Mouse (Mus musculus): ENCODE data around the gene Tnp2. TPM values are rescaled to one million over a fixed set of nuclear protein-coding genes. Genes with fewer than 3 reads are reported as not detected.

The Tnp2 gene
- polyA plus RNA-seq, 1 experiment from 2014 or later, result not detected

GRCm38 (mm10) chr16:10762569-10763180, 25.8 kb downstream of the Tnp2 start:
- no peak overlapping the region for H3K27ac ChIP-seq (replicated peaks)
- H3K4me1 ChIP-seq, result peaks cover 8% of the 10 kb centered on the region
- no peaks in the 10 kb centered on the region for H3K36me3 ChIP-seq (replicated peaks)
- DNase-seq (ENCODE audit: low spot score), result no peak
- no peak overlapping the region for H3K4me3 ChIP-seq
- no peaks in the 10 kb centered on the region for H3K9me3 ChIP-seq
- 76% methylated on average over 5 of the region's 5 CpGs for WGBS
- no peaks in the 10 kb centered on the region; the same call in 1 of the 2 replicates for H3K27me3 ChIP-seq (replicated peaks; ENCODE audit: low read depth, poor library complexity, severe bottlenecking)

- no peaks in the 10 kb centered on the region for H3K9me3 ChIP-seq
- DNase-seq (ENCODE audit: low spot score), result no peak
- no peaks in the 10 kb centered on the region for H3K36me3 ChIP-seq (replicated peaks)
- H3K27me3 ChIP-seq (replicated peaks; ENCODE audit: low read depth, poor library complexity, severe bottlenecking), result no peaks in the 10 kb centered on the region; the same call in 1 of the 2 replicates
- H3K4me3 ChIP-seq, result no peak overlapping the region
- H3K27ac ChIP-seq (replicated peaks), result no peak overlapping the region
- H3K4me1 ChIP-seq, result peaks cover 8% of the 10 kb centered on the region
- 59% methylated on average over 8 of the region's 8 CpGs for WGBS
Observed at GRCm38 (mm10) chr16:10761182-10761581, 27.3 kb downstream of the Tnp2 start.

- H3K27ac ChIP-seq (replicated peaks), result no peak overlapping the region
- 76% methylated on average over 6 of the region's 6 CpGs for WGBS
- no peaks in the 10 kb centered on the region for H3K9me3 ChIP-seq
- H3K27me3 ChIP-seq (replicated peaks; ENCODE audit: low read depth, poor library complexity, severe bottlenecking), result no peaks in the 10 kb centered on the region; the same call in 1 of the 2 replicates
- H3K4me3 ChIP-seq, result no peak overlapping the region
- peaks cover 9% of the 10 kb centered on the region for H3K4me1 ChIP-seq
- DNase-seq (ENCODE audit: low spot score), result no peak
- H3K36me3 ChIP-seq (replicated peaks), result no peaks in the 10 kb centered on the region
Observed at GRCm38 (mm10) chr16:10756168-10756567, 32.3 kb downstream of the Tnp2 start.

DNA sequence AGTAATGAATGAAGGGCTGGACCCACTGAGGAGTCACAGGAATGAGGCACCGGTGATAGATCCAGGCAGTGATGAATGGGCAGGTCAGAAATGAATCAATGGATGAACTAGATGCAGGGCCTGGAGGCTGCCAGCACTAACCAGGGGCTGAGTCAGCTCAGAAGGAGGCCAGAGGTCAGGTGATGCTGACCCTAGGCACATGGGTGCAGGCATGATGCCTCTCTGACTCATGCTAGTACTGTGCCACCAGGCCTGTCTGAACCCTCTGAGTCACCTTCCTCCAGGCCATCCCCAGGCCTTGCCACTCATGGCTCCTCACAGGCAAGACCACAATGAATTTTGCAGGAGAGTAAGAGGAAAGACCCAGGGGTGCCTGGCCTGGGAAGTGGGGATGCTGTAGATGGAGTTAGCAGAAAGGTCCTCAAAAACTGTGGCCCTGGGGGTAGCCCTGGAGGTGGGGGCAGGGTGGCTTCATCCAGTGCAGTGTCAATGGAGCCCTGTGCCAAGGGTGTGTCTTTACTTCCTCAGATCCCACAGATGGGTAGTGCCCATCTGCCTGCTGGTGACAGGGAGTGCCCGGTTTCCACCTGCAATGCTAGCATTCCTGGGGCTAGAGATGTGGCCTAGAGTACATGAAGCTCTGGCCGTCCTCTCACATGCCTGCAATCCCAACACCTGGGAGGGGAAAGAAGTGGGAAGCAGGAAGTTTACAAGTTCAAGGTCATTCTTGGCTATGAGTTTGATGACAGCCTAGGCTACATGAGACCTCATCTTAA, 33.8 kb downstream of the Tnp2 start:
- Histone ChIP-seq H3K27me3 (replicated peaks; ENCODE audit: low read depth, poor library complexity, severe bottlenecking) (no peaks in the 10 kb centered on the region; the same call in 1 of the 2 replicates), H3K4me3 (no peak overlapping the region), H3K9me3 (no peaks in the 10 kb centered on the region), H3K27ac (replicated peaks) (no peak overlapping the region), H3K36me3 (replicated peaks) (no peaks in the 10 kb centered on the region), H3K4me1 (peaks cover 5% of the 10 kb centered on the region; the same call in 1 of the 2 replicates)
- DNase-seq (ENCODE audit: low spot score), result no peak
- WGBS, result 81% methylated on average over 3 of the region's 3 CpGs

DNA sequence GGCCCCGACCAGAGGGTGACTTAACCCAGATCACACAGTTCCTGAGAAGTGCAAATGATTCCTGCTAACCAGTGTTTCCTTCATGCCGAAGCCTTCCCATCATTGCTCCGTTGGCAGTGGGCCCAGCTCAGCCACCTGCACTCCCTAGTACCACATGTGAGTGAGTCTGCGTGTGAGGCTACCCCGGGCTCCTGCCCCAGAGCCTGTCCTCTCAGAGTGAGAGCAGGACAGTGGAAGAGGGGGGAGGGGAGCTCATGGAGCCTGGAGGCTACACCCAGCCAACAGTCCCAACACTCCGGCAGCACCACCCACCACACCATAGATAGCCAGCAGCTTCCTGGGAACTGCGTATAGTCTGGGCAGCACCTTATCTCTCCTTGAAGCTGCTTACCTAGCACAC, 38.6 kb downstream of the Tnp2 start:
- WGBS, result 72% methylated on average over 7 of the region's 7 CpGs
- Histone ChIP-seq H3K9me3 (no peaks in the 10 kb centered on the region), H3K4me3 (no peak overlapping the region), H3K27ac (replicated peaks) (no peak overlapping the region; the same call in 1 of the 2 replicates), H3K27me3 (replicated peaks; ENCODE audit: low read depth, poor library complexity, severe bottlenecking) (no peaks in the 10 kb centered on the region), H3K4me1 (peaks cover 13% of the 10 kb centered on the region; the same call in 1 of the 2 replicates), H3K36me3 (replicated peaks) (no peaks in the 10 kb centered on the region)
- no peak for DNase-seq (ENCODE audit: low spot score)

GRCm38 (mm10) chr16:10749226-10749625, 39.2 kb downstream of the Tnp2 start:
- no peaks in the 10 kb centered on the region for H3K9me3 ChIP-seq
- no peak for DNase-seq (ENCODE audit: low spot score)
- no peak overlapping the region; the same call in 1 of the 2 replicates for H3K27ac ChIP-seq (replicated peaks)
- H3K27me3 ChIP-seq (replicated peaks; ENCODE audit: low read depth, poor library complexity, severe bottlenecking), result no peaks in the 10 kb centered on the region
- no peaks in the 10 kb centered on the region for H3K36me3 ChIP-seq (replicated peaks)
- H3K4me3 ChIP-seq, result no peak overlapping the region
- WGBS, result 79% methylated on average over 7 of the region's 7 CpGs
- H3K4me1 ChIP-seq, result peaks cover 15% of the 10 kb centered on the region; the same call in 1 of the 2 replicates

- no peaks in the 10 kb centered on the region for H3K9me3 ChIP-seq
- H3K36me3 ChIP-seq (replicated peaks), result no peaks in the 10 kb centered on the region
- H3K27me3 ChIP-seq (replicated peaks; ENCODE audit: low read depth, poor library complexity, severe bottlenecking), result no peaks in the 10 kb centered on the region
- 88% methylated on average over 2 of the region's 2 CpGs for WGBS
- DNase-seq (ENCODE audit: low spot score), result no peak
- H3K4me1 ChIP-seq, result peaks cover 53% of the 10 kb centered on the region
- H3K27ac ChIP-seq (replicated peaks), result no peak overlapping the region
- H3K4me3 ChIP-seq, result no peak overlapping the region
Observed at GRCm38 (mm10) chr16:10741082-10741481, 47.4 kb downstream of the Tnp2 start.

DNA sequence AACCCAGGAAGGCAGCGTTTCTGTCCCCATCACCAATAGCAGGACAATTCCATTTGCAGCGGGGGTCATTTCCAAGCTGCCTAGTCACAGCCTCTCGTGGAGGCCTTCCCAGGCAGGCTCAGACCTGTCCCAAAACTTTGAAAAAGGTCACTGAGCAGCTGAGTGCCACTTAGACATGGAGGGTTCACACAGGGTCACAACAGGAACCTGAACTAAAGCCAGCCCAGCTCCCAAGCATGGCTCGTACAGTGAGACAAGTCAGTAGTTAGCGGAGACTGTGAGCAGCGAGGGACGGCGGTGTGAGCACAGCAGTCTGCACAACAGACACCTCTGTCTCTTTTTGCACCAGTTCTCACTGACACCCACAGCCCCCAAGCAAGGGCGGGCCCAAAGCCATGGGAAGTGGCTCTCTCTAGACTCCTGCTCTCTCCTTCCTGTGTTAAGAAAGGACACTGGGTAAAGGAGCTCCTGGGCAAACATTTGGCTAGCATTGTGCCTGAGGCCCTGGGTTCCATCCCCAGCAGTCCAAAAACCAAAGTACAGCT, 48.5 kb downstream of the Tnp2 start:
- DNase-seq (ENCODE audit: low spot score), result no peak
- Histone ChIP-seq H3K4me3 (no peak overlapping the region), H3K9me3 (no peaks in the 10 kb centered on the region), H3K27me3 (replicated peaks; ENCODE audit: low read depth, poor library complexity, severe bottlenecking) (no peaks in the 10 kb centered on the region), H3K36me3 (replicated peaks) (no peaks in the 10 kb centered on the region), H3K4me1 (peaks cover 53% of the 10 kb centered on the region), H3K27ac (replicated peaks) (peak overlapping the region; percentile 57; the same call in 1 of the 2 replicates)
- WGBS, result 62% methylated on average over 9 of the region's 9 CpGs

- no peak overlapping the region for H3K4me3 ChIP-seq
- H3K27me3 ChIP-seq (replicated peaks; ENCODE audit: low read depth, poor library complexity, severe bottlenecking), result no peaks in the 10 kb centered on the region
- H3K4me1 ChIP-seq, result peaks cover 48% of the 10 kb centered on the region
- H3K36me3 ChIP-seq (replicated peaks), result no peaks in the 10 kb centered on the region
- 91% methylated on average over 3 of the region's 3 CpGs for WGBS
- no peaks in the 10 kb centered on the region for H3K9me3 ChIP-seq
- H3K27ac ChIP-seq (replicated peaks), result peak overlapping the region; percentile 69
- DNase-seq (ENCODE audit: low spot score), result no peak
Observed at GRCm38 (mm10) chr16:10738866-10739265, 49.6 kb downstream of the Tnp2 start.

Other genes with a start within 250 kb of the Tnp2 start
- 18.5 and 19.3 TPM in 2 replicates for gene Dexi, start 245.6 kb downstream of the Tnp2 start, polyA plus RNA-seq (2016; fragmentation: Nextera tagmentation; extraction: Ambion mirVana)
- gene Clec16a, start 243.3 kb downstream of the Tnp2 start, polyA plus RNA-seq (2016; fragmentation: Nextera tagmentation; extraction: Ambion mirVana), result 30.6 and 30.7 TPM in 2 replicates
- gene Socs1, start 3.1 kb downstream of the Tnp2 start, polyA plus RNA-seq (2016; fragmentation: Nextera tagmentation; extraction: Ambion mirVana), result 3.7 and 4.2 TPM in 2 replicates
- gene Prm3, start 2.3 kb upstream of the Tnp2 start, polyA plus RNA-seq (2016; fragmentation: Nextera tagmentation; extraction: Ambion mirVana), result not detected in 2 replicates
- gene Prm2, start 7.5 kb upstream of the Tnp2 start, polyA plus RNA-seq (2016; fragmentation: Nextera tagmentation; extraction: Ambion mirVana), result not detected in 2 replicates
- 0.36 TPM in 1 of 2 replicates, not detected in the other for gene Prm1, start 17.2 kb upstream of the Tnp2 start, polyA plus RNA-seq (2016; fragmentation: Nextera tagmentation; extraction: Ambion mirVana)
- not detected in 2 replicates for gene Gm11172, start 24.3 kb upstream of the Tnp2 start, polyA plus RNA-seq (2016; fragmentation: Nextera tagmentation; extraction: Ambion mirVana)
- 4.6 and 4.8 TPM in 2 replicates for gene Rmi2, start 46.4 kb upstream of the Tnp2 start, polyA plus RNA-seq (2016; fragmentation: Nextera tagmentation; extraction: Ambion mirVana)